Mouse (Mus musculus): ENCODE data around the gene Tdo2.

Gene Tdo2

GRCm38 (mm10) chr3:81943097-81943496 is 32.9 kb downstream of the Tdo2 start:
- in situ Hi-C loops (cut with MboI) = loop anchor here (25.0 kb wide), 1 partner anchor 419 kb away; the partner anchor contains the start of gene Map9

- in situ Hi-C loops (cut with MboI) = loop anchor here (25.0 kb wide), 1 partner anchor 420 kb away; the partner anchor contains the start of gene Map9
These were observed 33.7 kb downstream of the Tdo2 start for GRCm38 (mm10) chr3:81942341-81942740.

- in situ Hi-C loops (cut with MboI) = loop anchor here (25.0 kb wide), 1 partner anchor 423 kb away; the partner anchor contains the start of gene Map9
These were observed 37.1 kb downstream of the Tdo2 start for GRCm38 (mm10) chr3:81938924-81939323.

GRCm38 (mm10) chr3:81933348-81933747 is 42.7 kb downstream of the Tdo2 start:
- in situ Hi-C loops (cut with MboI) = loop anchor here (25.0 kb wide), 1 partner anchor 429 kb away; the partner anchor contains the start of gene Map9

GRCm38 (mm10) chr3:81932141-81933101 is 43.6 kb downstream of the Tdo2 start, which contains the start of gene Ctso:
TSS of gene Ctso (plus strand) at chr3:81932601.
- in situ Hi-C loops (cut with MboI) = loop anchor here (25.0 kb wide), 1 partner anchor 430 kb away; the partner anchor contains the start of gene Map9

- in situ Hi-C loops (cut with MboI) = loop anchor here (25.0 kb wide), 1 partner anchor 431 kb away; the partner anchor contains the start of gene Map9
These were observed 44.3 kb downstream of the Tdo2 start for GRCm38 (mm10) chr3:81931695-81932094.

GRCm38 (mm10) chr3:81929073-81929472 is 46.9 kb downstream of the Tdo2 start:
- in situ Hi-C loops (cut with MboI) = loop anchor here (25.0 kb wide), 1 partner anchor 433 kb away; the partner anchor contains the start of gene Map9

- in situ Hi-C loops (cut with MboI) = loop anchor here (25.0 kb wide), 1 partner anchor 435 kb away; the partner anchor contains the start of gene Map9
These were observed 49.2 kb downstream of the Tdo2 start for GRCm38 (mm10) chr3:81926764-81927325.

- in situ Hi-C loops (cut with MboI) = loop anchor here (25.0 kb wide), 1 partner anchor 436 kb away; the partner anchor contains the start of gene Map9
These were observed 50.1 kb downstream of the Tdo2 start for GRCm38 (mm10) chr3:81925856-81926255.

GRCm38 (mm10) chr3:81924931-81925330 is 51.1 kb downstream of the Tdo2 start:
- in situ Hi-C loops (cut with MboI) = loop anchor here (25.0 kb wide), 1 partner anchor 437 kb away; the partner anchor contains the start of gene Map9

GRCm38 (mm10) chr3:81922910-81923309 is 53.1 kb downstream of the Tdo2 start:
- in situ Hi-C loops (cut with MboI) = no loop called here

- in situ Hi-C loops (cut with MboI) = loop anchor here (10.0 kb wide), 1 partner anchor 135 kb away; no protein-coding TSS in a partner anchor
These were observed 56.3 kb downstream of the Tdo2 start for GRCm38 (mm10) chr3:81919681-81920080.

GRCm38 (mm10) chr3:81918215-81918614 is 57.8 kb downstream of the Tdo2 start:
- in situ Hi-C loops (cut with MboI) = loop anchor here (10.0 kb wide), 1 partner anchor 133 kb away; no protein-coding TSS in a partner anchor

GRCm38 (mm10) chr3:81917354-81917935 is 58.6 kb downstream of the Tdo2 start:
- in situ Hi-C loops (cut with MboI) = loop anchor here (10.0 kb wide), 1 partner anchor 133 kb away; no protein-coding TSS in a partner anchor

GRCm38 (mm10) chr3:81916030-81916686 is 59.8 kb downstream of the Tdo2 start:
- in situ Hi-C loops (cut with MboI) = loop anchor here (10.0 kb wide), 1 partner anchor 131 kb away; no protein-coding TSS in a partner anchor

GRCm38 (mm10) chr3:81910286-81911036 is 65.5 kb downstream of the Tdo2 start:
- in situ Hi-C loops (cut with MboI) = loop anchor here (10.0 kb wide), 1 partner anchor 126 kb away; no protein-coding TSS in a partner anchor

Data from mature B cell (primary cell).